ENCODE assay signal across 15 mouse cellular contexts in the genomic region with DNA sequence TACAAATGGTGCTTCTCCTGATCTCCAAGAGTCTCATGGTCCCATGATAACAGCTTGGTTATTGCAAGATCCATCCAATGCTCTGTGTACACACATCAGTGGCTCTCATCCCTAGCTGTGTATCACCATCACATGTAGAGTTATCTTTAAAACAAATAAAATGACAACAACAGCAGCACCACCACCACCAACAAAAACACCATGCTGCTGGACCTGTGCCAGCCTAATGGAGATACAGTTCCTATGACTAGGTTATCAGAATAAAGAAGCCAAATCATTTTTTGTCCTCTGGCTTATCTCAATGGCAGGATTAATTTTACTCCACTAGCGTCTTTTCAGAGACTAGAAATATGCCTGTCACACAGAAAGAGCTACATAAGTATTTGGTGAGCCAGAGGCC.
"Had no signal": no experiment of that assay in that cellular context is flagged by ENCODE, and none has a peak within 500 bp of the region (broad histone marks: within the 10 kb centered on the region; RNA-seq: fewer than 3 reads in every experiment).

No protein-coding gene starts in this region.

- H3K4me3 ChIP-seq: limb, embryonic 12.5 days; limb, embryonic 15.5 days; midbrain, embryonic 12.5 days; midbrain, embryonic 15.5 days; neural tube, embryonic 12.5 days; neural tube, embryonic 15.5 days had no signal

- H3K27me3 ChIP-seq: limb, embryonic 12.5 days; limb, embryonic 15.5 days; midbrain, embryonic 12.5 days; midbrain, embryonic 15.5 days; neural tube, embryonic 12.5 days; neural tube, embryonic 15.5 days had no signal

- H3K4me1 ChIP-seq: limb, embryonic 12.5 days; midbrain, embryonic 12.5 days; midbrain, embryonic 15.5 days; neural tube, embryonic 12.5 days; neural tube, embryonic 15.5 days had no signal

- ATAC-seq: liver, postnatal 0 days; midbrain, embryonic 15.5 days had no signal

- DNase-seq: kidney, adult 2 months; kidney, postnatal 25 days; liver, postnatal 0 days; thymus, adult 18-20 months; thymus, postnatal 36 days had no signal

- H3K27ac ChIP-seq: kidney, postnatal 0 days; limb, embryonic 12.5 days; limb, embryonic 15.5 days; liver, embryonic 14.5 days; macrophage; midbrain, embryonic 12.5 days; midbrain, embryonic 15.5 days; neural tube, embryonic 12.5 days; neural tube, embryonic 15.5 days; stomach, postnatal 0 days had no signal
